Mouse (Mus musculus) adrenal gland, adult 8-10 months (tissue): ENCODE results near the gene D630045J12Rik. TPM values are rescaled to one million over a fixed set of nuclear protein-coding genes. Genes with fewer than 3 reads are reported as not detected.
A peak's percentile ranks its signal among the peaks of the same experiment; 100 is the strongest.

Experiments used
- DNase-seq: peaks from one replicate; pipeline ENCODE4 v3.0.0; 2022
- total RNA-seq, 4 experiments: library from RNA; stranded (reverse); gene quantifications; 2 replicates each; pipeline ENCODE4 v1.2.4; 2022

Gene D630045J12Rik
- total RNA-seq, 4 experiments from 2014 or later, result 3.5 to 7.2 (median 5.5) TPM

GRCm38 (mm10) chr6:38131801-38132231 lies 122.0 kb downstream of the D630045J12Rik start:
- DNase-seq, result peak; percentile 53

DNA sequence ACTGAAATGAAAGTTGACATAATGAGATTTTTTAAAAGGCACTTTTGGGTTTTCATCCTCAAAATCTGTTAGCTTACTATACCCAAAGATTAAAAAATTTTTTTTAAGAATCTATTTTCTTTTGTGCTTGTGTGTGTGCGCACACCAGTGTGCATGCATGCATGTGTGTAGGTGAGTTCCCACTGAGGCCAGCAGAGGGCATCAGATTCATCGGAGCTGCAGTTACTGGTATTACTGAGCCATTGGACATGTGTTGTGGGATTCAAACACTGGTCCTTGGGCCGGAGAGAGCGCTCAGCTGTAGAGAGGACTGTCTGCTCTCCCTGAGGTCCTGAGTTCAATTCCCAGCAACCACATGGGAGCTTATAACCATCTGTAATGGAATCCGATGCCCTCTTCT lies 123.9 kb downstream of the D630045J12Rik start:
- DNase-seq, result no peak

- DNase-seq, result no peak
These were observed 125.7 kb downstream of the D630045J12Rik start for GRCm38 (mm10) chr6:38128115-38128514.

GRCm38 (mm10) chr6:38125462-38125861 lies 128.3 kb downstream of the D630045J12Rik start:
- DNase-seq, result no peak

DNA sequence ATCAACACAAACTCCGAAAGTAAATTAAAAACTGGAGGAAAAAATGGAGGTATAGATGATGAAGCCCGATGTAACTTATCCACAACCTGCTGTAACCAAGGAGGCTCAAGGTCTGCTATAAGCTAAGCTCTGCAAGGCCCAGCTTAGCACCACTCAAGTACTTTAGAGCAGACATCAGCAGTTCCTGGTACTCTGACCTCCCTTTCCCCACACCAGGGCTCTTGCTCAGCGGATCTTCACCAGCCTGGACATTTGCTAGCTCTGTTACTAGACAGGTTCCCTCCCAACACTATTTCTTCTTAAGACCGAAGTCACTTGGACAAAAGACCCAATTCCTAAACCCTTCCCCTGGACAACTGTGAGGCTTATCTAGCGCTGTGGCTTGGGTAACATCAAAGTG lies 128.9 kb downstream of the D630045J12Rik start:
- no peak for DNase-seq

GRCm38 (mm10) chr6:38124207-38124835 lies 129.5 kb downstream of the D630045J12Rik start, which contains the start of gene Atp6v0a4:
Atp6v0a4 (minus strand) TSS chr6:38124586.
- DNase-seq, result no peak

DNA sequence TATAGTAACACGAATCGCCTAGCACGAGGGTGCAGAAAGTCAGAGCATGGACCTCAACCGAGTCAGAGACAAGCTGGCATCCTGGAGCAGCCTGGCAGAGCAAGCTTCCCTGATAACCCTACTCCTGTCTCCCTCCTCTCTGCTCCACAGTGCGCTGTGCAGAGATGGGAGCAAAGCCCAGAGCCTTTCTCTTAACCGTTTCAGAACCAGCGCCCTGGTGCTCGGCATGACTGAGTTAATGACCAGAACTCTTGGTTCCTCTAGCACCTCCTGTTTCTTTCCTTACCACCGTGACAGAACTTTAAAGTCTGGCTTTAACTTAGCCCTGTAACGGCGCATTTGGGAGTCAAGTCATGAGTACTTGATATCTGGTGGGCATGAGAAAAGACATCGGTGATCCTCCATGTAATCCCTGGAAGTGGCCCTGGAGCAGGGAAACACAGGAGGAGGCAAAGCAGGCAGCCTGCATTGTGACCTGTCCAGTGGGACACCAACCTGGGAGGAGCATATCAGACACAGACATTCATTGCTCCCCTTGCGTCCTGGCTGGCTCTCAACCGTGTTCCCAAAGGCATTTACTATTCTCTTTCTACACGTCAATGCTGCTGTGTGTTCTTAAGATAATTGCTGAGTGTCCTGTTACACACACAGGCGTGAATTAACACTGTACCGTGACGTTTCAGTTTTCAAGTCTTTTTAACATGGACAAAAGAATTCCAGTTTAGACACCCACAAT lies 130.2 kb downstream of the D630045J12Rik start:
- no peak for DNase-seq

GRCm38 (mm10) chr6:38122791-38123190 lies 131.0 kb downstream of the D630045J12Rik start:
- no peak for DNase-seq

DNA sequence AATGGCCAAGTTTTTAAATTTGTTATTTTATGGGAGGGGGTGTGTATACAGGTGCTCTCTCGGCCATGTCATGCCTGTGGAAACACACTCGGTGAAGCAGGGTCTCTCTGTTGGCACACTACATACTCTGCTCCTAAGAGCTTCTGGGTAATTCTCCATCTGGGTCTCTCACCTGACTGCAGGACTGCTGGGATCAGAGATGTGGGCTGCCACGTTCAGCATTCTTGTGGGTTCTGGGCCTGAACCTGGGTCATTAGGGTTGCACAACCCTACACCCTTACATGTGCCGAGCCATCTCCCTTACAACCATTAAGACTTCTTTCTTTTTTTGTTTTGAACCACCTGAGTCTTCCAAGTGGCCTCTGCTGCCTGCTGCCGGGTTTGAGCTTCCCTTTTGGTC lies 132.0 kb downstream of the D630045J12Rik start:
- no peak for DNase-seq

- DNase-seq, result no peak
These were observed 133.0 kb downstream of the D630045J12Rik start for GRCm38 (mm10) chr6:38120681-38121371.

- no peak for DNase-seq
These were observed 135.5 kb downstream of the D630045J12Rik start for GRCm38 (mm10) chr6:38118341-38118740.

DNA sequence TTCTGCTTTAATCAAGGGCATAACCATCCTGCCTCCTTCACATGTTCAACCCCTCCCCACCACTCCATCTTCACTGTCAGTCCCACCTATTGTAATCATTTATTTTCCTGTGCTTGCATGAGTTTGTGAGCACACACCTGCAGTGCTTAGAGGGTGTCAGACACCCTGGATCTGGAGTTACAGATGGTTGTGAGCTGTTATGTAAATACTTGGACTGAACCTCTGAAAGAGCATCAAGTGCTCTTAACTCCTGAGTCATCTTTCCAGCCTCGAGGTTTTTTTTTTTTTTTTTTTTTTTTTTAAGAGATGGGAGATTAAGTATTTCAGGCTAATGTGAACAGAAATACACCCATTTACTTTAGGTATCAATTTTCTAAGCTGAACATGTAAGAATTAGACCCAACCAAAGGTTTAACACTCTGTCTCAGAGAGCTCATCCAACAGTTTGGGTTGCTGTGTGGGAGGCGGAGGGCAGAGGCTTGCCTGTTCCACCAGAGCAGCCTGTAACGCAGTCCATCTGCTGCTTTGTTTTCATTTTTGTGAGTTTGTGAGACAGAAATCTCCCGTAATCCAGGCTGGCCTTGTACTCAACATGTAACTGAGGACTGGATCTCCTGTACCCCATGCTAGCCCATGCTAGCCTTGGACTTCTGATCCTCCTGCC lies 137.6 kb downstream of the D630045J12Rik start:
- DNase-seq, result no peak

GRCm38 (mm10) chr6:38110859-38111258 lies 142.9 kb downstream of the D630045J12Rik start:
- no peak for DNase-seq

DNA sequence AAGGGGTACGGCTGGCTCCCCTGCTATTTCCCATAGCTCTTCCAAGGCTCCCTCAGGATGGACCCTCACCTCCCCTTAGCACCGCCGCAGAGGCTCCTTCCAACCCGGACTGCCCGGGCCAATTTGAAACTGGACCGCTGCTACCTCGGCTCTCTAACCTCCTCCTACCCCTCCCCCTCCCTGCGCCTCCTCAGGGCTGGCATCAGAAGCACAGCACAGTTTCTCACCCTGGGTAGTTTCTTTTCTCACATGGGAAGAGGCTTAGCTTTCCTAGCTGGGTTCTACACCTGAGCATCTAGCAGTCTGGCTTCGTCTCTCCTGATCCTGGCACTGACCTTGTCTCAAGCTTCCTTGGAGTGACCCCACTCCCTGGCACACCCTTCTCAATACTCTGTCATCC lies 143.9 kb downstream of the D630045J12Rik start:
- DNase-seq, result no peak

DNA sequence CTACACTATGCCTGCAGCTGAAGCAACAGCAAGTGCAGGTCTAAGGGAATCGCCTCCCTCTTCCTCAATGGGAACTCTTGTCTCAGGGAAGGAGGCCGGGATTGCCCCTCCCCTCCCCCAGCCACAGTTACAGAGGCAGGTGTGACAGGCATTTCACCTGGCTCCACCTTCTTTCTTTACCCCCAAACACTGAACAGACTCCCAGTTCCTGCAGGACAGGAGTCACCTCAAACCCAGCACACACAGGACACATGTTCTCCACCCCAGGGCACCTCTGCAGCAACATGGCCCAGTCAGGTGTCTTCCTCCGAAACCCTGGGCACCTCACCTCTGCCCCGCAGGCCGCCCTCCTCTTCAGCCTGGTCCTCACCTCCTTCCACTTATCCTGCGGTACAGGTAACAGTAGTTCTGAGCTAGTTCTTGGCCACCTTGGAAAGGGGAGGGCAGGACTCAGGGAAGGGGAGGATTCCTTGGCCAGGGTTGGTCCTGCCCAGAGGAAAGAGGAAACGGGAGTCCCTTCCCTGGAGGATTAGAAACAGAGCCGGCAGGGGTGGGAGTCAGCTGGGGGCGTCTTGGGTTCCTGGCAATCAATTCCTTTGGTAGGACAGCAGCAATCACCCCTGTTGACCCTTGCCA lies 144.5 kb downstream of the D630045J12Rik start, which contains the start of gene Tmem213:
TSS of gene Tmem213 (plus strand) at position 96 of the 636 bp plus-strand sequence.
- DNase-seq, result no peak

GRCm38 (mm10) chr6:38108449-38108848 lies 145.4 kb downstream of the D630045J12Rik start:
- no peak for DNase-seq

GRCm38 (mm10) chr6:38105924-38106323 lies 147.9 kb downstream of the D630045J12Rik start:
- DNase-seq, result no peak

DNA sequence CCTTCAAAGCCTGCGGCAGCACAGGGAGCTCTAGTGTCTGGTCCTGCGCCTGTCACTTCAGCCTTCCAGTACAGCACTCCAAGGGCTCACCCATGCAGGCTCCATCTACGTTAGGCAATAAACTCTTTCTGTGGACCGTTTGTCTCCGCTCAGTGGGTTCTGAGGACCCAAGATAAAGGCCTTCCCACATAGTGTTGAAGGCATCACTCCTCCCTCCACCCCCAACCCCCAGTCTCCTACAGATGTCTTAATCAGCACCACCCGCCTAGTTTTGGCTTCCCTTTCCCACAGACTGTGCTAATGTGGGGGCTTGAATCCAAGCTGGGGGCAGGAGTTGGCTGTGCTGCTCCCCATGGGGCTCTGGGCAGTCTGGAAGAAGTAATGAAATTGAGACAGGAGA lies 150.0 kb downstream of the D630045J12Rik start:
- DNase-seq, result no peak

- no peak for DNase-seq
These were observed 151.5 kb downstream of the D630045J12Rik start for GRCm38 (mm10) chr6:38102216-38102795.

DNA sequence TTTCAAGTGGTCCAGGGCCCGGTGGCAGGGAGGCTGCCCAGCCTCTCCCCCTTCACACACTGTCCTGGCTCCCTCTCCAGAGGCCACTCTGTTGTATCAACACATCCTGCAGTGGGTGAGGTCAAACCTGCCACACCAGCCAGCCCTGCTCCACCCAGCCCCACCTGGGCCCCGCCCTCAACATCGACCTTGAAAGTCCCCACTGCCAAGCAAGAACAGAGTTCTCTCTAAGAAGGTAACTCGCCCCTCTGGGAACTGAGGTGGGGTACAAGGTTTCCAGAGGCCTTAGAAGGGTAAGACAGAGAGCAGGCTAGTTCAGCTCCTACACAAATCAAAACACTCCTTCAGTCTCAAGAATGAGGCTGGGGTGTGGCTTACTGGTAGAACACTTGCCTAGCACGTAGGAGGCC lies 156.8 kb downstream of the D630045J12Rik start:
- DNase-seq, result no peak

GRCm38 (mm10) chr6:38094701-38095100 lies 159.1 kb downstream of the D630045J12Rik start:
- no peak for DNase-seq

DNA sequence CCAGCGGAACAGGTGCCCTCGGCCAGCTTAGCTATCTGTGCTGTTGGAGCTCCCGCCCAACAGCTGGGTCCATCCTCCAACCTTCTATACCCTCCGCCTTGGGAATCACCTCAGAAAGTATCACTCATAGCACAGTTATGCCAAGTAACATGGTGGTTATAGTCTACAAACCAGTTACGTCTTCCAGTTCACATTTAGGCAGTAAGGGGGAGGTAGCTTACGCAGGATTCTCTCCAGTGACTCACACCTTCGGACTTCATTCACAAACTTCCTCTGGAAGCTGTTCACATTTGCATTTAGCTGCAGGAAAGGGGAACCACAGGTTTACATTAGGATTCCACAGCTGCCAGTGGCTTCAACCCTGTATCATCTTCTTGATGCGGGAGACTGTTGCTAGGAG lies 161.3 kb downstream of the D630045J12Rik start:
- DNase-seq, result no peak
